Mouse (Mus musculus): ENCODE measurements around the gene H6pd.

DNA sequence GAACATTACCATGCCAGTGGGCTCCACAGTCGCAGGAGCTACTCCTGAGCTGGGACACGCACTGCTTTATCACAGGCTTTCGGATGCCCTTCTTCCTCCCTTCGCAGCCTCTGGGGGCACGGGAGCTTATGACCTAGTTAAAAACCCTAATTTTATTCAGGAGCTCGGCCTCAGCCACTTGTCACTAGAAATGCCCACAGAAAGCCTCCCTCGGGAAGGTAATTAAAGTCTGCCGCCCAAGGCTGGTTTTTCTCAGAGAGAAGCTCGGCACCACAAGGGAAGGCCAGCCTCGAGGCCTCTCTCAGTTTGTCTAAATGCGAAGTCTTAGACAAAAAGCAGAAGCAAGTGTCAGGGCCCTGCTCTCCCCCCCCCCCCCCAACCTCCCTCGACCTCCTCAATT lies 64.6 kb downstream of the H6pd start:
- TF ChIP-seq CTCF (conservative IDR thresholded peaks at IDR 0.05; ENCODE audit: low read length) (no peak), POU5F1 (IDR thresholded peaks at IDR 0.05; ENCODE audit: borderline replicate concordance, low read length) (no peak)

All from E14TG2a.4 (cell line).